Mouse (Mus musculus): Measurements from ENCODE around the gene Pikfyve.

The Pikfyve gene

GRCm38 (mm10) chr1:65186287-65187073 lies at the start of gene Pikfyve, which contains the start of gene Idh1:
Gene Pikfyve (plus strand): TSS chr1:65186683.
Gene Idh1 (minus strand): TSS chr1:65186500.
- in situ Hi-C loops (cut with MseI, MboI): no loop called here

- in situ Hi-C loops (cut with MseI, MboI): no loop called here
These were observed 48.9 kb upstream of the Pikfyve start for GRCm38 (mm10) chr1:65137560-65137959.

- in situ Hi-C loops (cut with MseI, MboI): no loop called here
These were observed 41.7 kb upstream of the Pikfyve start for GRCm38 (mm10) chr1:65144783-65145182.

GRCm38 (mm10) chr1:65146601-65147000 lies 39.9 kb upstream of the Pikfyve start:
- in situ Hi-C loops (cut with MseI, MboI): no loop called here

GRCm38 (mm10) chr1:65147326-65147725 lies 39.2 kb upstream of the Pikfyve start:
- in situ Hi-C loops (cut with MseI, MboI): no loop called here

DNA sequence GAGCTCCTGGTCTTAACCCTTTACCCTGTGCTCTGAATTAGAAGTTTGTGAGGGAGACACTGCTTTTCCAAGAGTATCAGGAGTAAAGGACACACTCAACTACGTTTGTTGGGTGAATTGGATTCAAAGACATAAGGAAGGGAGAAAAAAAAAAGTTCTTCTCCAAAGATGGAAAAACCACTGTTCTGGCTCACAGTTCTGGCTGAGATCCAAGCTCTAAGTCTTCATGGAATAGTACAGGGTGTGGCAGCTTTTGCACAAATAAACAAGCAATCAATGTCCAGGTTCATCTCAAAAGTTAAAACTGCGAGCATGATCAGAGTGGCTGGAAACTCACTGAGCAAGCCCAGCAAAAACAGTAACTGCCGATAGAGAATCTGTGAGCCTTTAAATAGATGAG lies 38.5 kb upstream of the Pikfyve start:
- in situ Hi-C loops (cut with MseI, MboI): no loop called here

DNA sequence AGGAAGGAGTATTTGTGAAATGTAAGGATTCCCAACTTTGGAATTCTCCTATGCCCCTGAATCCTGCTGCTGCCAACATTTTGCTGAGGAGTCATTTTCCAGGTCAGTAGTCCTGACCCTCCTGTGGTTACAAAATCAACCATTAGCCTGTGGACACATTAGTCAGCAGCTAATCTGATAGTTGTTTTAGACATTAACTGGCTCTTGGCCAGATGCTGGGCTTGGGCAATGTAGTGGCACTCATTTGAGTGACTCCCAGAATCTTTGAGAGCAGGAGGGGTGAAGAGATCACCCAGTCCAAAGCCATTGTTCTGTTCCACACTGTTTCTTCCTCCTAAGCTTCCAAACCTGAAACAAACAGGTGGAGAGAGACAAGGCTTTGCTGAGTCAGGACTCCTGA lies 31.7 kb upstream of the Pikfyve start:
- in situ Hi-C loops (cut with MseI, MboI): no loop called here

GRCm38 (mm10) chr1:65156111-65156510 lies 30.4 kb upstream of the Pikfyve start:
- in situ Hi-C loops (cut with MseI, MboI): no loop called here

DNA sequence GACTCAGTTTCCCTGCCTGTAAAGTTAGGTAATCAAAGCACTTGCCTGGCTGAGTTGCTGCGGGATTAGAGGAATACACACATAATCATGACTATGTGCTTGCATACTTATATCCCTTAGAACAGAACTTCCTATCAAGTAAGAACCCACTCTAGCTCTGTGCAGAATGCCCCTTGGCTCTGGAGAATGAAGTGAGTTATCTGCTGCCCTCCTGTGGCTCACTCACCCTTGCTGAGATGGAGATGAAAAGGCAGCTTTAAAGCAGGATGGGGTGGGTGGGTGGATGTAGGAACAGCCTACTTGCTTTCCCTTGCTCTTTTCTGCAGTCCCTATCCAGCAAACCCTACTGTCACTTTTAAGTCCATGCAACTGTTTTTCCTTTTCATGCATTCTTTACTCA lies 24.3 kb upstream of the Pikfyve start:
- in situ Hi-C loops (cut with MseI, MboI): no loop called here

- in situ Hi-C loops (cut with MseI, MboI): no loop called here
These were observed 19.0 kb upstream of the Pikfyve start for GRCm38 (mm10) chr1:65167496-65167895.

DNA sequence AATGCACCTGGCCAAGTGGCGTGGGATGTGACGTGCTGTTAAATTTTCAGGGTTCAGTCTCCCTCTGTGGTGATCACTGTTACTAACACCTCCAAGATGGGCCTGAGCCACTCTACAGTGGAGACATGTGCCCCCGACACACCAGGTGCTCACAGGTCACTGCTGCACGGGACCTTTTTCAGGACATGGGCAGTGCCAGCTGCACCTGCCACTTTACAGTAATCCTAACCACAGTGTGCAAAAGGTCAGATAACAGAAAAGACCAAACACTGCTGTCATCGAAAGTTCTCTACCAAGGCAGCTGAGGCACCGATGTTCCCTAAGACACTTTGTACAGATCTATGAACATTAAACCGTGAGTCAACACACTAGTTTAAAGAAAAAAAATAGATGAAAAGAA lies 16.9 kb upstream of the Pikfyve start:
- in situ Hi-C loops (cut with MseI, MboI): no loop called here

DNA sequence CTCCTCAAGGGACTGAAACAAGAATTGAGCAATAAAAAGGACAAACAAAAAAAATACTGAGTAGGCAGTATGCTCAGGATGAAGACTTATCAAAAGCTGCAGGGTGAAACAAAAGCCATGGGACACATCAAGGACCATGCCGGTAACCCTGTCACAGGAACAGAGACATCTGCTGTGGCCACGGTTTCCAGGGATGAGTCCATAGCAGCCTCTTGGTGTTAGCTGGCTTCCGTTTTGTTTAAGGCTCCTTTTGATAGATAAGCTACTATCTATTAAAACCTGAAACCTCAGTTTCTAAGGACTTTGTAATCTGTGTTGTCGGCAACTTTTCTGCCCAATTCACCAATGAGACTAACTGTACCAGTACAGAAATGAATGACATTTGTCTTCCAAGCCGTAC lies 16.5 kb upstream of the Pikfyve start:
- in situ Hi-C loops (cut with MseI, MboI): loop anchor here (10.0 kb wide), 1 partner anchor 125 kb away; no protein-coding TSS in a partner anchor

GRCm38 (mm10) chr1:65171579-65171978 lies 14.9 kb upstream of the Pikfyve start:
- in situ Hi-C loops (cut with MseI, MboI): loop anchor here (10.0 kb wide), 1 partner anchor 127 kb away; no protein-coding TSS in a partner anchor

- in situ Hi-C loops (cut with MseI, MboI): loop anchor here (10.0 kb wide), 1 partner anchor 129 kb away; no protein-coding TSS in a partner anchor
These were observed 12.8 kb upstream of the Pikfyve start for GRCm38 (mm10) chr1:65173716-65174115.

DNA sequence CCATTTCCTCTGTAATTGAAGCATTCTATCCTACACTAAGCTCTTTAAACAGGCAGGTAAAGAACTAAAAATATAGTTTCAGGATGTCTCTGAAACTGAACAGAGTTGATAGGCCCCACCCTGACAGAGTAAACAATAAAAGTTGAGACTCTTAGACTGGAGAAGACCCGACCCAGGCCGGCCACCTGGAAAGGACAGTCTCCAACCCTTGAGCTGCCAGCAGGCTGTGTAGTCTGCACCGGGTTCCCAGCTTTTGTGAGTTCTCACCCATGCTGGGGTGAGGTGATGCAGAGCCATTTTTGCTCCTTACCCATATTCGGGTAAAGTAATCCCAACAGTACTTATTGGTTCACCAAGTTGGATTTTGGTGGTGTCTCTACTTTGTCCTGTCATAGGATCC lies 10.3 kb upstream of the Pikfyve start:
- in situ Hi-C loops (cut with MseI, MboI): loop anchor here (5.0 to 10.0 kb wide), 3 partner anchors 59 to 131 kb away; partner anchors contain the start of gene Gm28845 (in 1 of the 2)

DNA sequence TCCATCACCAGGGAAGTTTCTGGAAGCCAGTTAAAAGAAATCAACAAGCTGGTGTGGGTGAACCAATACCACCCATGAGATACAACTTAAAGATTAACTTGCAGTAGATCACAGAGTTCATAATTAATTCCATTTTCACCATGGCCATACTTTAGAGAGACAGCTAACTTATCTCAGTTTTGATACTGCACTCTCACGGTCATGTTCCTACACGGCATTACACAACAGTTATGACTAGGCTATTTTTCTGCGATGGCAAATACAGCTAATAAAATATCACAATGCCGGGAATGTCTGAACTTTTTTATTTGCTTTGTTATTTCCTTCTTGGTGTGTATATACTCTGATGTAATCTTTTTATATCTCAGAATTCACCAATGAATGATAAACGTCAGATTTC lies 9.6 kb upstream of the Pikfyve start:
- in situ Hi-C loops (cut with MseI, MboI): loop anchor here (5.0 to 10.0 kb wide), 3 partner anchors 60 to 132 kb away; partner anchors contain the start of gene Gm28845 (in 1 of the 2)

DNA sequence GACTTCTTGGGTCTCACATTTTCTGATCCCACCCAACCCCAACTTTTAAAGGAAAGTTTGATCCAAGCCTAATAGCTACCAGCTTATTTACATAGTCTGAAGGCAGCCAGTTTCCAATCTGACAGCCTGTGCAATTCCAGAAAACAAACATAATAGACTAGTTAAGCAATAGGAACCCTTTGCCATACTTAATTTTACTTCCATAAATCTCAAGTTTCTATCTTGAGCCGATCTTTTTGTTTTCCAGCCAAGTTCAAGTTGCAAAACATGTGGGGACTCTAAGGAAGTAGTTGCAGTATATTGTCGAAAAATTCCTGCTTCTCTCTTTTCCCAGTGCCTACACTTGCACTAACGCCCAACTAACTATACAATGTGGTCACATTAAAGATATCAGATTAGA lies 9.0 kb upstream of the Pikfyve start:
- in situ Hi-C loops (cut with MseI, MboI): loop anchor here (5.0 to 10.0 kb wide), 3 partner anchors 60 to 133 kb away; partner anchors contain the start of gene Gm28845 (in 1 of the 2)

DNA sequence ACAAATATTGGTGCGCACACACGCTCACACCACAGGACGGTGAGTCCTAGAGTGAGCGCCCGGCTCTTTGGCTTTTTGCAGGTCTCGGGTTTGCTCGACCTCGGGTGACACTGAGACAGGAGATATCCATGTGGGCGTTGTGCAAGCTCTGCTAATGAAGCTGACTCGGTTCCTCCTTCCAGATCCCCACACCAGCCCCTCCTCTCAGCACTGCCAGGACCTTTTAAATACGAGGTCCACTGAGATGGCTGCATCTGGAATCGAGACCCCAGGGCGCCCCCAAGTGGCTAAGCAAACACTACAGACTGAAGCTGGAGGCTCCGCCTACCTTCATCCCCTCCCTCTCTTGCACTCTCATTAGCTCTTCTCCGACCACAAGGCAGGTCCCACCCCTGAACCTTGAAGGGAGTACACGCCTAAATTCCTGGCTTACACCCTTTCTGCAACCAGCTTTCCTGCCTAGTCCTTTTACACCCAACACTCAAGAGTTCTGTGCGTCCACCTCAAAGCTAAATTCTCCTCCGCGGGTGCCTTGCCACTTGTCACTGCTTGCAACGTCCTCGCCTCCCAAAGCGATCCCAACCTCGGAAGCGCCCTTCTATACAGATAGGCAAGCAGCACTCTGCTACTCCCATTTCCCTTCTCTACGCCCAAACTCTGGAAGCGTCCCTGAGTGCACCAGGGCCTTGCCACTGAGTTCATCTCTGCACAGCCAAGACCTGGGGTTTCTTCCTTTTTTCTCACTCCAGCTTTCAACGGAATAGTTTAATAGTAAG lies 8.2 kb upstream of the Pikfyve start:
- in situ Hi-C loops (cut with MseI, MboI): loop anchor here (5.0 to 10.0 kb wide), 3 partner anchors 61 to 134 kb away; partner anchors contain the start of gene Gm28845 (in 1 of the 2)

DNA sequence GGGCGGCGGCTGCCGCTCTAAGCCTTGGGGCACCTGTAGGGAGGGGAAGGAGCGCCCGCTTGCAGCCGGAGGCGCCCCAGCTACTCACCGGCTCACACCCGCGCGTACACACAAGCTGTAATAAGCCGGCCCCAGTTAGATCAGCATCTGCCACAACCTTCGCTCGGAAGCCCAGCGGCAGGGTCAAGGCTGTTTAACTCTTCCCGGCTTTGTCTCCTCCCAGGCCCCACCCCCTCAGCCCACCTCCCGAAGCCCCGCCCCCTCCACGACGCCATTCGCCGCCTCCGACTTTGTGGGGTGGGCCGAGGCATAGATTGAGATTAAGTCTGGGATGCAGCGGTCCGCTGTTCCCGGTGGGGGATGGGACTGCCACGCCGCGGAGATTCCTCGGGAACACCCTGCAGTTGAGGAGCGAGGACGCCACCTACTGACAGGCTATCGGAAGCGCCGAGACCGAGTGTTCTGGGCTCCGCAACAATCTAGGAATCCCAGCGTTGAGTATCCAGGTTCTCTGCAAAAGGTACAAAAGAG lies 7.5 kb upstream of the Pikfyve start:
- in situ Hi-C loops (cut with MseI, MboI): loop anchor here (5.0 to 10.0 kb wide), 3 partner anchors 62 to 134 kb away; partner anchors contain the start of gene Gm28845 (in 1 of the 2)

DNA sequence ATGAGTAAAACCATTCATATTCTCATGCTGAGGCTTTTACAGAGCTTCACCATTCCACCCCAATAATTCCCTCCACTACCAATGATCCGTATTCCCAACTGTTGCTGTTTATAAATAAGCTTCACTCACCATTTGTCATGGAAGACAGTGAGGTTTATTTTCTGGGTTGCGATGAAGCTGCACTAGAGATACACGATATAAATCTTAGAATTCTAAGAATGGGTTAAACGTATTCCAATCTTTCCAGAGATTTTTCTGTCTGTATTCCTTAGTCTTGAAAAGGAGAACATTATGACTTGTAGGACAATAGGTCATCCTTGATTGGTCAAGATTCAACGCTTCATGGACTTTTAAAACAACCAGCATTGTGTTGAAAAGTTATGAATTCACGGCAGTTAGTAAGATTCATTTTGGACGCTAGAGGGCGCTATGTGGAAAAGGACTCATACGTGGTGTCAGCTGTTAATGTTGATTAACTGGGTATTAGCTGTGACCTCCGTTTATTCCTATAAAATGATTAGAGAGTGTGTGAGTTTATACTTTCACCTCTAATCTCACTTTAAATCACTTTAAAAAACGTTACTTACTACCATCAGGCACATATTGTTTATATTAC lies 6.7 kb upstream of the Pikfyve start:
- in situ Hi-C loops (cut with MseI, MboI): loop anchor here (5.0 to 10.0 kb wide), 3 partner anchors 62 to 135 kb away; partner anchors contain the start of gene Gm28845 (in 1 of the 2)

GRCm38 (mm10) chr1:65181459-65181858 lies 5.0 kb upstream of the Pikfyve start:
- in situ Hi-C loops (cut with MseI, MboI): no loop called here

Measured in mouse trophoblast stem cell (cell line).